Mouse (Mus musculus): ENCODE measurements around the gene Cd28.

GRCm38 (mm10) chr1:60731940-60732339, 15.3 kb downstream of the Cd28 start:
- no peak for TF ChIP-seq CTCF (IDR thresholded peaks at IDR 0.05; ENCODE audit: insufficient read depth, low read depth, low read length)
- no peak for TF ChIP-seq POLR2A (IDR thresholded peaks at IDR 0.05; ENCODE audit: insufficient read depth, low read depth, low read length)

Data from olfactory bulb, adult 2 months (tissue).